Mouse (Mus musculus) MEL (cell line): ENCODE data around the gene Scn3b. TPM values are rescaled to one million over a fixed set of nuclear protein-coding genes. Genes with fewer than 3 reads are reported as not detected.

ENCODE experiments used
- DNase-seq: peaks from one replicate; pipeline ENCODE4 v3.0.0; 2011; ENCODE audit warnings: low read depth, low spot score
- H3K27ac ChIP-seq: 2 replicates; pipeline ENCODE4 v1.5.1; 2012; ENCODE audit warnings: low read depth, mild to moderate bottlenecking, control low read depth, low read length, moderate library complexity; ENCODE audit not compliant: control insufficient read depth
- H3K27me3 ChIP-seq, 2 experiments: fragments of 150-350 bp in 1 of 2; sonication (generic) in 1 of 2; 2 replicates each; pipeline ENCODE4 v1.6.1; 2012; ENCODE audit warnings: low read length in 2 of 2, mild to moderate bottlenecking in 2 of 2, improper control_type of control experiment in 1 of 2, moderate library complexity in 1 of 2; ENCODE audit not compliant: insufficient read depth in 2 of 2, control insufficient read depth in 1 of 2
- H3K36me3 ChIP-seq, 2 experiments: 2 replicates each; pipeline ENCODE4 v1.6.1; 2012 to 2014; ENCODE audit warnings: low read length in 2 of 2, improper control_type of control experiment in 1 of 2, inconsistent platforms in 1 of 2, mild to moderate bottlenecking in 1 of 2; ENCODE audit not compliant: insufficient read depth in 2 of 2, control insufficient read depth in 1 of 2
- H3K4me1 ChIP-seq, 2 experiments: fragments of 150-350 bp in 1 of 2; sonication (generic) in 1 of 2; 2 replicates each; pipeline ENCODE4 v1.6.1; 2012; ENCODE audit warnings: low read length in 2 of 2, improper control_type of control experiment in 1 of 2, mild to moderate bottlenecking in 1 of 2; ENCODE audit not compliant: insufficient read depth in 2 of 2, control insufficient read depth in 1 of 2
- H3K4me3 ChIP-seq, 2 experiments: fragments of 150-350 bp in 1 of 2; sonication (generic) in 1 of 2; 2 replicates each; pipeline ENCODE4 v1.5.1; 2012; ENCODE audit warnings: low read depth in 2 of 2, low read length in 2 of 2, mild to moderate bottlenecking in 2 of 2, moderate library complexity in 2 of 2, control low read depth in 1 of 2, improper control_type of control experiment in 1 of 2; ENCODE audit not compliant: control insufficient read depth in 1 of 2, insufficient read depth in 1 of 2
- H3K79me2 ChIP-seq: 2 replicates; pipeline ENCODE4 v1.6.1; 2012; ENCODE audit warnings: mild to moderate bottlenecking, low read length, moderate library complexity; ENCODE audit not compliant: control insufficient read depth, poor library complexity, insufficient read depth
- H3K9ac ChIP-seq: 2 replicates; pipeline ENCODE4 v1.6.1; 2012; ENCODE audit warnings: low read depth, mild to moderate bottlenecking, control low read depth, low read length, moderate library complexity; ENCODE audit not compliant: control insufficient read depth, poor library complexity, severe bottlenecking
- H3K9me3 ChIP-seq: fragments of 150-350 bp; sonication (generic); replicated peaks from 2 replicates; pipeline ENCODE4 v1.6.1; 2012; ENCODE audit warnings: mild to moderate bottlenecking, low read length, improper control_type of control experiment, moderate library complexity; ENCODE audit not compliant: insufficient read depth
- CTCF ChIP-seq, 3 experiments: IDR thresholded peaks in 2 of 3; conservative IDR thresholded peaks in 1 of 3; 2 replicates each; pipeline ENCODE4 v1.5.1; 2011 to 2012; ENCODE audit warnings: low read length in 3 of 3, low read depth in 2 of 3, mild to moderate bottlenecking in 2 of 3, improper control_type of control experiment in 1 of 3, inconsistent platforms in 1 of 3, mixed read lengths in 1 of 3, moderate library complexity in 1 of 3; ENCODE audit not compliant: control insufficient read depth in 1 of 3, insufficient read depth in 1 of 3, poor library complexity in 1 of 3, severe bottlenecking in 1 of 3
- EP300 ChIP-seq, 2 experiments: IDR thresholded peaks; 2 replicates each; pipeline ENCODE4 v1.6.1; 2011; ENCODE audit warnings: improper control_type of control experiment in 2 of 2, low read length in 2 of 2, low read depth in 1 of 2, mild to moderate bottlenecking in 1 of 2
- GATA1 ChIP-seq: IDR thresholded peaks from 2 replicates; pipeline ENCODE4 v1.6.1; 2011; ENCODE audit warnings: low read depth, low read length, improper control_type of control experiment
- MAZ ChIP-seq: IDR thresholded peaks from 2 replicates; pipeline ENCODE4 v1.6.1; 2012; ENCODE audit warnings: low read depth, mild to moderate bottlenecking, inconsistent platforms, low read length, improper control_type of control experiment
- MEF2A ChIP-seq: IDR thresholded peaks from 2 replicates; pipeline ENCODE4 v1.6.1; 2014; ENCODE audit warnings: low read depth, mild to moderate bottlenecking, inconsistent platforms, low read length, improper control_type of control experiment; ENCODE audit not compliant: poor library complexity, insufficient replicate concordance, severe bottlenecking; ENCODE audit errors: extremely low read depth
- MXI1 ChIP-seq: IDR thresholded peaks from 2 replicates; pipeline ENCODE4 v1.6.1; 2011; ENCODE audit warnings: mild to moderate bottlenecking, low read depth, low read length, improper control_type of control experiment
- RAD21 ChIP-seq: IDR thresholded peaks from 2 replicates; pipeline ENCODE4 v1.6.1; 2011; ENCODE audit warnings: mild to moderate bottlenecking, low read depth, low read length, improper control_type of control experiment
- RCOR1 ChIP-seq: IDR thresholded peaks from 2 replicates; pipeline ENCODE4 v1.6.1; 2012; ENCODE audit warnings: low read depth, mild to moderate bottlenecking, inconsistent platforms, low read length, improper control_type of control experiment
- SMC3 ChIP-seq: IDR thresholded peaks from 2 replicates; pipeline ENCODE4 v1.6.1; 2011; ENCODE audit warnings: low read depth, low read length, improper control_type of control experiment
- ZC3H11A ChIP-seq: IDR thresholded peaks from 2 replicates; pipeline ENCODE4 v1.6.1; 2012; ENCODE audit warnings: low read depth, mild to moderate bottlenecking, inconsistent platforms, low read length, improper control_type of control experiment
- ZKSCAN1 ChIP-seq: IDR thresholded peaks from 2 replicates; pipeline ENCODE4 v1.6.1; 2012; ENCODE audit warnings: low read depth, mild to moderate bottlenecking, inconsistent platforms, low read length, improper control_type of control experiment, moderate library complexity
- ZNF384 ChIP-seq: IDR thresholded peaks from 2 replicates; pipeline ENCODE4 v1.6.1; 2012; ENCODE audit warnings: low read depth, mild to moderate bottlenecking, inconsistent platforms, low read length, improper control_type of control experiment
- polyA plus RNA-seq, 2 experiments: library from polyadenylated mRNA; stranded (reverse) in 1 of 2; unstranded in 1 of 2; fragments of >175 nt in 1 of 2; fragments of >200 nt in 1 of 2; gene quantifications; 2 replicates each; pipeline versions ENCODE4 v1.2.1 to v1.2.4; 2012; ENCODE audit warnings: low replicate concordance in 2 of 2, low read depth in 1 of 2; ENCODE audit not compliant: insufficient read length in 2 of 2, insufficient read depth in 1 of 2, missing spikeins in 1 of 2
- total RNA-seq: library from RNA; depleted of rRNA; stranded (reverse); fragments of 300-350 nt; gene quantifications from 2 replicates; pipeline ENCODE4 v1.2.3, GENCODE M21; 2012; rRNA removed

Scn3b gene
- total RNA-seq (not detected in 2 replicates), polyA plus RNA-seq (not detected)

GRCm38 (mm10) chr9:40269103-40269861 lies at the start of gene Scn3b:
Gene Scn3b, plus strand, starts transcription at chr9:40269217.
- Histone ChIP-seq H3K9me3 (no peaks in the 10 kb centered on the region), H3K27me3 (no peaks in the 10 kb centered on the region), H3K9ac (no peak within 1 kb of the TSS), H3K36me3 (no peaks in the 10 kb centered on the region), H3K27ac (no peak within 1 kb of the TSS), H3K79me2 (no peaks in the 10 kb centered on the region), H3K4me1 (no peaks in the 10 kb centered on the region), H3K4me3 (no peak within 1 kb of the TSS)
- no peak for DNase-seq
- TF ChIP-seq MXI1, result no peak
- TF ChIP-seq RCOR1, result no peak
- no peak for TF ChIP-seq EP300 (IDR thresholded peaks at IDR 0.05; ENCODE audit: low read depth in 1 of 2, low read length in 2 of 2)
- TF ChIP-seq ZNF384, result no peak
- no peak for TF ChIP-seq MEF2A
- TF ChIP-seq ZKSCAN1, result no peak

GRCm38 (mm10) chr9:40224289-40224688 lies 44.7 kb upstream of the Scn3b start:
- no peaks in the 10 kb centered on the region; a peak in 1 of 4 replicates for H3K27me3 ChIP-seq
- no peak overlapping the region for H3K4me3 ChIP-seq
- peak; percentile 36; the same call in 1 of the 2 replicates for TF ChIP-seq SMC3
- TF ChIP-seq GATA1, result no peak
- TF ChIP-seq CTCF (IDR thresholded peaks at IDR 0.05 in 2 of 3, conservative IDR thresholded peaks at IDR 0.05 in 1 of 3; ENCODE audit: control insufficient read depth in 1 of 3, insufficient read depth in 1 of 3, low read depth in 2 of 3, low read length in 3 of 3, poor library complexity in 1 of 3, severe bottlenecking in 1 of 3), result peak; percentile 46 to 72 (median 56)
- peak; percentile 30 for DNase-seq
- H3K9me3 ChIP-seq, result no peaks in the 10 kb centered on the region
- no peaks in the 10 kb centered on the region for H3K79me2 ChIP-seq
- H3K27ac ChIP-seq, result no peak overlapping the region
- no peak overlapping the region for H3K9ac ChIP-seq
- H3K4me1 ChIP-seq, result no peaks in the 10 kb centered on the region
- H3K36me3 ChIP-seq, result no peaks in the 10 kb centered on the region

- Histone ChIP-seq H3K27me3 (no peaks in the 10 kb centered on the region), H3K79me2 (no peaks in the 10 kb centered on the region), H3K4me1 (no peaks in the 10 kb centered on the region), H3K9ac (no peak overlapping the region), H3K36me3 (no peaks in the 10 kb centered on the region), H3K4me3 (no peak overlapping the region), H3K9me3 (no peaks in the 10 kb centered on the region), H3K27ac (no peak overlapping the region)
- DNase-seq, result peak; percentile 47
- TF ChIP-seq ZC3H11A (0 out of 2 replicates have a peak, but pooled peaks have one; percentile 9), SMC3 (peak; percentile 42), CTCF (IDR thresholded peaks at IDR 0.05 in 2 of 3, conservative IDR thresholded peaks at IDR 0.05 in 1 of 3; ENCODE audit: control insufficient read depth in 1 of 3, insufficient read depth in 1 of 3, low read depth in 2 of 3, low read length in 3 of 3, poor library complexity in 1 of 3, severe bottlenecking in 1 of 3) (peak; percentile 31 to 58 (median 37); a peak in 4 of 6 replicates), MAZ (no peak), RAD21 (peak; percentile 54)
Measured at GRCm38 (mm10) chr9:40227874-40228789, 40.9 kb upstream of the Scn3b start.
